Mouse (Mus musculus) kidney, adult 2 months (tissue): ENCODE data around the gene Fmn2. TPM values are rescaled to one million over a fixed set of nuclear protein-coding genes. Genes with fewer than 3 reads are reported as not detected.

Experiments
- DNase-seq: peaks from one replicate; pipeline ENCODE4 v3.0.0; 2021
- H3K27ac ChIP-seq: fragments of 200-500 bp; 2 replicates; pipeline ENCODE4 v1.5.1; 2012; ENCODE audit warnings: low read depth, low read length, control low read depth, inconsistent platforms; ENCODE audit not compliant: insufficient read depth
- H3K27me3 ChIP-seq: fragments of 200-500 bp; replicated peaks from 2 replicates; pipeline ENCODE4 v1.6.1; 2012; ENCODE audit warnings: mild to moderate bottlenecking, moderate library complexity, low read length, inconsistent platforms; ENCODE audit not compliant: control insufficient read depth, insufficient read depth
- H3K36me3 ChIP-seq: fragments of 200-500 bp; 2 replicates; pipeline ENCODE4 v1.6.1; 2012; ENCODE audit warnings: mild to moderate bottlenecking, moderate library complexity, low read length, inconsistent platforms; ENCODE audit not compliant: control insufficient read depth, insufficient read depth
- H3K4me1 ChIP-seq: fragments of 200-500 bp; 2 replicates; pipeline ENCODE4 v1.6.1; 2011; ENCODE audit warnings: low read length; ENCODE audit not compliant: control insufficient read depth, insufficient read depth
- H3K4me3 ChIP-seq: fragments of 200-500 bp; 2 replicates; pipeline ENCODE4 v1.5.1; 2011; ENCODE audit warnings: mild to moderate bottlenecking, low read depth, low read length, control low read depth; ENCODE audit not compliant: insufficient read depth
- CTCF ChIP-seq: fragments of 200-500 bp; conservative IDR thresholded peaks from 2 replicates; pipeline ENCODE4 v1.5.1; 2011; ENCODE audit warnings: low read depth, mild to moderate bottlenecking, control low read depth, low read length, moderate library complexity, mixed read lengths; ENCODE audit not compliant: insufficient read depth, insufficient read length
- POLR2A ChIP-seq: fragments of 200-500 bp; IDR thresholded peaks from one replicate; pipeline ENCODE4 v1.6.1; 2011; ENCODE audit warnings: low read depth, low read length, control low read depth
- WGBS: fragments of 180-500 bp; shearing (Covaris S2); methylation state at CpG from one replicate; pipeline ENCODE4 v1.1.7; 2018; 5-methylcytosine and 5-hydroxymethylcytosine counted together
- polyA plus RNA-seq: library from polyadenylated mRNA; depleted of rRNA; stranded (reverse); fragments of >200 nt; gene quantifications from 2 replicates; pipeline ENCODE4 v1.2.3, GENCODE M21; 2012

The Fmn2 gene
- polyA plus RNA-seq, 1 experiment = 0.06 TPM

- H3K27ac ChIP-seq = no peak overlapping the region; the same call in 1 of the 2 replicates
- peaks cover 8% of the 10 kb centered on the region; the same call in 1 of the 2 replicates for H3K4me1 ChIP-seq
- no peaks in the 10 kb centered on the region for H3K36me3 ChIP-seq
- 23% methylated on average over 2 of the region's 2 CpGs for WGBS
- H3K27me3 ChIP-seq = no peaks in the 10 kb centered on the region
- no peak for TF ChIP-seq POLR2A
- no peak for TF ChIP-seq CTCF
- peak; percentile 72 for DNase-seq
- H3K4me3 ChIP-seq = no peak overlapping the region
Observed at GRCm38 (mm10) chr1:174742667-174743066, 241.0 kb downstream of the Fmn2 start.

- H3K36me3 ChIP-seq = no peaks in the 10 kb centered on the region
- no peak overlapping the region for H3K27ac ChIP-seq
- no peaks in the 10 kb centered on the region for H3K27me3 ChIP-seq
- no peak overlapping the region for H3K4me3 ChIP-seq
- peak; percentile 49 for DNase-seq
- no peak for TF ChIP-seq POLR2A
- TF ChIP-seq CTCF = no peak
- WGBS = 52% methylated on average over 4 of the region's 4 CpGs
- no peaks in the 10 kb centered on the region for H3K4me1 ChIP-seq
Observed at GRCm38 (mm10) chr1:174748520-174748919, 246.9 kb downstream of the Fmn2 start.

- no peaks in the 10 kb centered on the region for H3K27me3 ChIP-seq
- no peak for DNase-seq
- no peak overlapping the region for H3K27ac ChIP-seq
- no peak for TF ChIP-seq CTCF
- TF ChIP-seq POLR2A = no peak
- H3K36me3 ChIP-seq = no peaks in the 10 kb centered on the region
- H3K4me3 ChIP-seq = no peak overlapping the region
- 63% methylated on average over 3 of the region's 3 CpGs for WGBS
- H3K4me1 ChIP-seq = no peaks in the 10 kb centered on the region
Observed at GRCm38 (mm10) chr1:174750893-174751461, 249.4 kb downstream of the Fmn2 start.

GRCm38 (mm10) chr1:174759354-174759753 lies 257.7 kb downstream of the Fmn2 start:
- H3K36me3 ChIP-seq = no peaks in the 10 kb centered on the region
- no peak for DNase-seq
- H3K4me3 ChIP-seq = no peak overlapping the region
- TF ChIP-seq CTCF (no peak), POLR2A (no peak)
- H3K27me3 ChIP-seq = no peaks in the 10 kb centered on the region
- no peak overlapping the region for H3K27ac ChIP-seq
- no peaks in the 10 kb centered on the region for H3K4me1 ChIP-seq
- WGBS = 69% methylated on average over 6 of the region's 6 CpGs

- no peak overlapping the region for H3K27ac ChIP-seq
- TF ChIP-seq POLR2A = no peak
- TF ChIP-seq CTCF = no peak
- 44% methylated on average over 2 of the region's 2 CpGs for WGBS
Observed at GRCm38 (mm10) chr1:174765757-174766156, 264.1 kb downstream of the Fmn2 start.

GRCm38 (mm10) chr1:174766852-174767251 lies 265.2 kb downstream of the Fmn2 start:
- no peaks in the 10 kb centered on the region for H3K27me3 ChIP-seq
- peak; percentile 37 for DNase-seq
- H3K36me3 ChIP-seq = no peaks in the 10 kb centered on the region
- TF ChIP-seq CTCF (no peak), POLR2A (no peak)
- H3K4me3 ChIP-seq = no peak overlapping the region
- 63% methylated on average over 3 of the region's 3 CpGs for WGBS
- H3K27ac ChIP-seq = no peak overlapping the region
- no peaks in the 10 kb centered on the region for H3K4me1 ChIP-seq

More at GRCm38 (mm10) chr1:174765757-174766156, 264.1 kb downstream of the Fmn2 start:
- DNase-seq = no peak
- Histone ChIP-seq H3K27me3 (no peaks in the 10 kb centered on the region), H3K4me1 (no peaks in the 10 kb centered on the region), H3K36me3 (no peaks in the 10 kb centered on the region), H3K4me3 (no peak overlapping the region)

- H3K4me3 ChIP-seq = no peak overlapping the region
- no peaks in the 10 kb centered on the region for H3K4me1 ChIP-seq
- H3K27me3 ChIP-seq = no peaks in the 10 kb centered on the region
- no peak overlapping the region for H3K27ac ChIP-seq
- TF ChIP-seq CTCF = no peak
- no peak for TF ChIP-seq POLR2A
- no peaks in the 10 kb centered on the region for H3K36me3 ChIP-seq
- peak; percentile 49 for DNase-seq
- WGBS = 31% methylated on average over 4 of the region's 4 CpGs
Observed at GRCm38 (mm10) chr1:174771871-174772281, 270.3 kb downstream of the Fmn2 start.

- 90% methylated on average over 4 of the region's 4 CpGs for WGBS
- TF ChIP-seq CTCF = no peak
- no peak for TF ChIP-seq POLR2A
- DNase-seq = no peak
- H3K27me3 ChIP-seq = no peaks in the 10 kb centered on the region
- no peak overlapping the region for H3K27ac ChIP-seq
- H3K36me3 ChIP-seq = no peaks in the 10 kb centered on the region
- H3K4me3 ChIP-seq = no peak overlapping the region
- H3K4me1 ChIP-seq = no peaks in the 10 kb centered on the region
Observed at GRCm38 (mm10) chr1:174781037-174781436, 279.4 kb downstream of the Fmn2 start.
